Mouse (Mus musculus) liver, embryonic 11.5 days (tissue): ENCODE results near the gene Nif3l1. TPM values are rescaled to one million over a fixed set of nuclear protein-coding genes. Genes with fewer than 3 reads are reported as not detected.

Experiments
- ATAC-seq: fragments of 200-750 bp; cut with Nextera tagmentation; replicated peaks from 2 replicates; pipeline ENCODE4 v1.8.0; 2017; ENCODE audit warnings: moderate number of reproducible peaks, mild to moderate bottlenecking, moderate TSS enrichment, moderate library complexity; ENCODE audit not compliant: low FRiP score
- DNase-seq: peaks from one replicate; pipeline ENCODE4 v3.0.0-alpha.2; 2017; ENCODE audit warnings: low spot score
- H3K27ac ChIP-seq: fragments of 300-500 bp; sonication (generic); 2 replicates; pipeline ENCODE4 v1.5.1; 2014; ENCODE audit warnings: mild to moderate bottlenecking, low read depth, low read length, control low read depth
- H3K27me3 ChIP-seq: fragments of 300-500 bp; sonication (generic); replicated peaks from 2 replicates; pipeline ENCODE4 v1.6.1; 2014; ENCODE audit warnings: low read length, mixed read lengths; ENCODE audit not compliant: control insufficient read depth, insufficient read depth
- H3K36me3 ChIP-seq: fragments of 300-500 bp; sonication (generic); 2 replicates; pipeline ENCODE4 v1.6.1; 2014; ENCODE audit warnings: mild to moderate bottlenecking, low read length, moderate library complexity, mixed read lengths; ENCODE audit not compliant: control insufficient read depth, insufficient read depth
- H3K4me1 ChIP-seq: fragments of 300-500 bp; sonication (generic); replicated peaks from 2 replicates; pipeline ENCODE4 v1.6.1; 2014; ENCODE audit warnings: low read length, mixed read lengths; ENCODE audit not compliant: control insufficient read depth, insufficient read depth
- H3K4me2 ChIP-seq: fragments of 300-500 bp; sonication (generic); 2 replicates; pipeline ENCODE4 v1.6.1; 2014; ENCODE audit warnings: mild to moderate bottlenecking, control low read depth, moderate library complexity
- H3K4me3 ChIP-seq: fragments of 300-500 bp; sonication (generic); 2 replicates; pipeline ENCODE4 v1.5.1; 2014; ENCODE audit warnings: low read depth, low read length, control low read depth
- H3K9ac ChIP-seq: fragments of 300-500 bp; sonication (generic); 2 replicates; pipeline ENCODE4 v1.6.1; 2014; ENCODE audit warnings: low read depth, low read length, control low read depth
- H3K9me3 ChIP-seq: fragments of 300-500 bp; sonication (generic); 2 replicates; pipeline ENCODE4 v1.6.1; 2016; ENCODE audit warnings: low read length, inconsistent platforms, mixed read lengths; ENCODE audit not compliant: control insufficient read depth
- WGBS: fragments of 180-500 bp; shearing (Covaris S2); extraction: QIAGEN DNeasy Blood & Tissue Kit; methylation state at CpG from one replicate; pipeline ENCODE4 v1.1.7; 2014; 5-methylcytosine and 5-hydroxymethylcytosine counted together
- polyA plus RNA-seq: library from polyadenylated mRNA; unstranded; fragments of >200 nt; fragmentation: Nextera tagmentation; extraction: Ambion mirVana; gene quantifications from 2 replicates; pipeline ENCODE4 v1.2.1, GENCODE M21; 2014

Gene Nif3l1
- 44.0 and 45.0 TPM in 2 replicates for polyA plus RNA-seq

DNA sequence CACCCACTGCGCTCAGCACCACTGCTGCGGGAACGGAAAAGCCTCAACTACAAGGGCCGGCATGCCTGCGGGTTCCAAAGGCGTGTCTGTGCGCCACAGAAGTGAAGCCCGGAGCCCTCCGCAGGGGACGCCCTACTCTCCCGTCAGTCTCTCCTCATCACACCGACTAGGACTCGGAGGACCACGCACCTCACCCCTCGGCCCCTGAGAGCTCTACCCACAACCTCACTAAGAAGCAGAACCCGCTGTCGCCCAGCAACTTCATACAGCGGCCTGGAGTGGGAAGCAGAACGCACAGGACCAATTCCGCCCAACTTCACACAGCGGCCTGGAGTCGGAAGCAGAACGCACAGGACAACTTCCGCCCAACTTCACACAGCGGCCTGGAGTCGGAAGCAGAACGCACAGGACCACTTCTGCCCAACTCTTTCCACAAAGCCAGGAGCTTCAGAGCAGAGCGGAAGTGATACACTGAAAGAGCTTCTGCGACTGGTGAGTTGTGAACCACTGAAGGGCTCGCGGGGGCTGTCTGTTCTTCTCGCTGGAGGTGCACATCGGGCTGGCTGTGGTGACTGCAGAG, at the start of gene Nif3l1, which contains the start of gene Ppil3:
TSS of gene Nif3l1 (plus strand) at position 9 of the 580 bp plus-strand sequence.
TSS of gene Ppil3 (minus strand) at position 344 of the 580 bp plus-strand sequence.
- no peaks in the 10 kb centered on the region for H3K27me3 ChIP-seq
- under 1% methylated on average over 33 of the region's 33 CpGs for WGBS
- peak within 1 kb of the TSS; percentile 87 for H3K9ac ChIP-seq
- peaks cover 8% of the 10 kb centered on the region; the same call in 1 of the 2 replicates for H3K36me3 ChIP-seq
- H3K4me1 ChIP-seq = peaks cover 5% of the 10 kb centered on the region; the same call in 1 of the 2 replicates
- no peaks in the 10 kb centered on the region for H3K9me3 ChIP-seq
- peak; percentile 94 for ATAC-seq
- H3K27ac ChIP-seq = peak within 1 kb of the TSS; percentile 84
- peak; percentile 85 for DNase-seq
- H3K4me2 ChIP-seq = peak within 1 kb of the TSS; percentile 75
- H3K4me3 ChIP-seq = peak within 1 kb of the TSS; percentile 73

DNA sequence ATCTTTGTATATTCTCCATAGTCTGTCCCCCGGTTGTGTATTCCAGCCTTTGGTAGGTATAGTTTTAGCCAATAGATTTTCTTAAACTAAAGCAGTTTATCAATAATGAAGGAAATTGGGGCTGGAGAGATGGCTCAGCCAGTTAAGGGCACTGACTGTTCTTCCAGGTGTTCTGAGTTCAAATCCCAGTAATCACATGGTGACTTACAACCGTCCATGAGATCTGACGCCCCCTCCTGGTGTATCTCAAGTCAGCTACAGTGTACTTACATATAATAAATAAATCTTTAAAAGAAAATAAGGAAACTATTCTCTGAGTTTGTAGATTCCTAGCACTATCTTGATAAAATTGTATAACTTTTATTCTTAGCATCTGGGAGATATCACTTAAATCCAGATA, 49.6 kb upstream of the Nif3l1 start:
- no peaks in the 10 kb centered on the region for H3K27me3 ChIP-seq
- ATAC-seq (no peak), DNase-seq (no peak)
- no peak overlapping the region for H3K4me3 ChIP-seq
- H3K4me1 ChIP-seq = peaks cover 7% of the 10 kb centered on the region; the same call in 1 of the 2 replicates
- H3K4me2 ChIP-seq = no peak overlapping the region
- no peak overlapping the region for H3K27ac ChIP-seq
- H3K9me3 ChIP-seq = no peaks in the 10 kb centered on the region
- H3K36me3 ChIP-seq = peaks cover 40% of the 10 kb centered on the region
- no peak overlapping the region for H3K9ac ChIP-seq
- WGBS = 88% methylated on average over 3 of the region's 3 CpGs

DNA sequence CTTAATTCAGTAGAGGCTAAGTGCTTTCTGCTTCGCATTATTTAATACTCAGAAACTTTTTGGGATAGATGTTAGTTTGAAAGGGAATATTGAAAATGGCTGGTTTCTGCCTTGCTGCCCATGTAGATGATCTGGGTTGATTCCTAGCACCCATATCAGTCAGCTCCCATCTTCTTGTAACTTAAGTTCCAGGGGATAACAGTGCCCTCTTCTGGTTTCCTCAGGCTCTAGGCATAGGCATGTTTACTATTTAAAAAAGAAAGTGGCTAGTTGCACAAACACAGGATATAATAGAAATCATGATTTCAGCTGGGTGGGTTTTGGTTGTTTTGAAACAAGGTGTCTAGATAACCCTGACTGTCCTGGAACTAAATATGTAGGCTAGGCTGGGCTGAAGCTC, 48.8 kb upstream of the Nif3l1 start:
- Histone ChIP-seq H3K4me2 (no peak overlapping the region), H3K27ac (no peak overlapping the region), H3K27me3 (no peaks in the 10 kb centered on the region), H3K9ac (no peak overlapping the region), H3K4me3 (no peak overlapping the region), H3K4me1 (peaks cover 7% of the 10 kb centered on the region; the same call in 1 of the 2 replicates), H3K9me3 (no peaks in the 10 kb centered on the region), H3K36me3 (peaks cover 46% of the 10 kb centered on the region)
- DNase-seq = no peak
- 97% methylated on average over 1 of the region's 1 CpGs for WGBS
- no peak for ATAC-seq

DNA sequence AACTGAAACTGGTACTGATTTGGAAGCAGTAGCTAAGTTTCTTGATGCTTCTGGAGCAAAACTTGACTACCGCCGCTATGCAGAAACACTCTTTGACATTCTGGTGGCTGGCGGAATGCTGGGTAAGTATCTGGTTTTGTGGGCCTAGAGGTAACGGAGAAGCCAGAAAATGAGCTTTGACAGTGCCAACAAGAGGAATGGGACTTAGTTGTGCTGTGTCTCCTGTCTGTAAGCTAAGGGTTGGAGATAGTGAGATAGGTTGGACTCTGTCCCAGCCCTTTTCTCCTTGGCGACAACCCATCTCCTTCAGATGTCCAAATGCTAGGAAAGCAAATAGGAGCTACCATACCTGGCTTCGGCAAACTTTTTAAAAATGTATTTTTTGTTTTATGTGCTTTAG, 47.2 kb upstream of the Nif3l1 start:
- Histone ChIP-seq H3K27ac (no peak overlapping the region), H3K9me3 (no peaks in the 10 kb centered on the region), H3K36me3 (peaks cover 59% of the 10 kb centered on the region), H3K4me3 (no peak overlapping the region), H3K9ac (no peak overlapping the region), H3K27me3 (no peaks in the 10 kb centered on the region), H3K4me2 (no peak overlapping the region), H3K4me1 (0 out of 2 replicates have a peak, but pooled peaks cover 2% of the 10 kb centered on the region)
- DNase-seq (no peak), ATAC-seq (no peak)
- 94% methylated on average over 6 of the region's 6 CpGs for WGBS

DNA sequence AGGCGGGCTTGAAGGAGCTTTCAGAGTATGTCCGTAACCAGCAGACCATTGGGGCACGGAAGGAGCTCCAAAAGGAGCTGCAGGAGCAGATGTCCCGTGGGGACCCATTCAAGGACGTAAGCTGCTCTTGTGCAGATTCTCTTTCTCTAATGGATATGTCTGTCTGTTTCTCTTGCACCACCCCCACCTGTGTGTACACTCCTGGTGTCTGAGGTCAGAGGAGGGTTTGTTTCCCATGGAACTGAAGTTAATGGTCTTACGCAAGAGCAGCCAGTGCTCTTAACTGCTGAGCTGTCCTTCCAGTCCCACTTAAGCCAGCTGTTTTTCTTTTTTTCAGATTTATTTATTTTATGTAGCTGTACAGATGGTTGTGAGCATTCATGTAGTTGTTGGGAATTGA, 43.6 kb upstream of the Nif3l1 start:
- ATAC-seq (peak; percentile 71; the same call in 1 of the 2 replicates), DNase-seq (no peak)
- Histone ChIP-seq H3K9ac (no peak overlapping the region), H3K27me3 (no peaks in the 10 kb centered on the region), H3K4me3 (no peak overlapping the region), H3K4me1 (no peaks in the 10 kb centered on the region), H3K9me3 (no peaks in the 10 kb centered on the region), H3K27ac (no peak overlapping the region), H3K36me3 (peaks cover 60% of the 10 kb centered on the region), H3K4me2 (no peak overlapping the region)
- 87% methylated on average over 6 of the region's 6 CpGs for WGBS

DNA sequence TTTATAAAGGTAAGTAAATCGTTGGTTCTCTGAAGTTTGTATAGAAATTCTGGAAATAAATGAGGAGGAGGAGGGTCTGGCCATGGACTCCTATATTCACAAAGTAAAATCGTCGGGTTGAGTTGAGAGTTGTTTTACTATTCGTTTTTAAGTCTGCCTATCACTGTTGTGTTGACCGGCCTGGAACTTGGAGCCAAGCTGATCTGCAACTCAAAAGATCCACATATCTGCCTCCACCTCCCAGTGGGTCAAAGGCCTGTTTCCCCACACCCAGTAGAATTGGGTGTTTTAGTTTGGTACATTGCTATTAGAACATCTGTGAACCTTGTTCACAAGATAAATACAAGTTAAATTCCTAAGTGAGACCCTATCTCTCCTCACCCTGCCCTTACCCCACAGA, 41.2 kb upstream of the Nif3l1 start:
- Histone ChIP-seq H3K27me3 (no peaks in the 10 kb centered on the region), H3K9me3 (no peaks in the 10 kb centered on the region), H3K9ac (no peak overlapping the region), H3K4me2 (no peak overlapping the region), H3K4me1 (no peaks in the 10 kb centered on the region), H3K4me3 (no peak overlapping the region), H3K36me3 (peaks cover 43% of the 10 kb centered on the region), H3K27ac (no peak overlapping the region)
- WGBS = 90% methylated on average over 5 of the region's 5 CpGs
- ATAC-seq (no peak), DNase-seq (no peak)

DNA sequence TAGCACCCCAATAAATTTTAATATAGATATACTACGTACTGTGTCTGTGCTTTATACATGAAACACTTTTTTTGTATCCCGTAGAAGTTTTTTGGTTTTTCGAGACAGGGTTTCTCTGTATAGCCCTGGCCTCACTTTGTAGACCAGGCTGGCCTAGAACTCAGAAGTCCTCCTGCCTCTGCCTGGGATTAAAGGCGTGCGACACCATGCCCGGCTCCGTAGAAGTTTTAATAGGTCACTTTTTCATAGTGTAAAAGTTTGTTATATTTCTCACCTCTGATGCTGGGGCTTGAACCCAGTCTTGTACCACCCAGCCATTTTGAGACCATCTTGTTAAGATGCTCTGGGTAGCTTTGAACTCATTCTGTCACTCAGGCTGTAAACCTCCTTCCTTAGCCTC, 37.6 kb upstream of the Nif3l1 start:
- Histone ChIP-seq H3K27me3 (no peaks in the 10 kb centered on the region), H3K4me2 (no peak overlapping the region), H3K4me3 (no peak overlapping the region), H3K4me1 (no peaks in the 10 kb centered on the region), H3K27ac (no peak overlapping the region; the same call in 1 of the 2 replicates), H3K9me3 (no peaks in the 10 kb centered on the region), H3K9ac (no peak overlapping the region), H3K36me3 (peaks cover 39% of the 10 kb centered on the region)
- ATAC-seq (no peak), DNase-seq (no peak)
- 96% methylated on average over 7 of the region's 7 CpGs for WGBS

DNA sequence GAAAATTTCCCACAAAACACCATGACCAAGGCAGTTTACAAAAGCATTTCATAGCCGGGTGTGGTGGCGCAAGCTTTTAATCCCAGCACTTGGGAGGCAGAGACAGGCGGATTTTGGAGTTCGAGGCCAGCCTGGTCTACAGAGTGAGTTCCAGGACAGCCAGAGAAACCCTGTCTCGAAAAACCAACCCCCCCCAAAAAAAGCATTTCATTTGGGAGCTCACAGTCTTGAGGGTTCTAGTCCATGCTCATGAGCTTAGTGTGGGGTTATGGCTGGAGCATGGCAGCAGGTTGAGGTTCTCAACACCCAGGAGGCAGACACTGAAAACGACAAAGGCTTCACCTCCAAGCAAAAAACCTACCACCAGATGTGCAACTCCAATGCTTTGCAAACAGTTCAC, 36.8 kb upstream of the Nif3l1 start:
- peaks cover 40% of the 10 kb centered on the region for H3K36me3 ChIP-seq
- DNase-seq = no peak
- no peaks in the 10 kb centered on the region for H3K9me3 ChIP-seq
- WGBS = 84% methylated on average over 6 of the region's 6 CpGs
- H3K27me3 ChIP-seq = no peaks in the 10 kb centered on the region
- ATAC-seq = no peak
- no peak overlapping the region for H3K4me3 ChIP-seq
- no peak overlapping the region for H3K9ac ChIP-seq
- no peaks in the 10 kb centered on the region for H3K4me1 ChIP-seq
- no peak overlapping the region for H3K4me2 ChIP-seq
- no peak overlapping the region for H3K27ac ChIP-seq

DNA sequence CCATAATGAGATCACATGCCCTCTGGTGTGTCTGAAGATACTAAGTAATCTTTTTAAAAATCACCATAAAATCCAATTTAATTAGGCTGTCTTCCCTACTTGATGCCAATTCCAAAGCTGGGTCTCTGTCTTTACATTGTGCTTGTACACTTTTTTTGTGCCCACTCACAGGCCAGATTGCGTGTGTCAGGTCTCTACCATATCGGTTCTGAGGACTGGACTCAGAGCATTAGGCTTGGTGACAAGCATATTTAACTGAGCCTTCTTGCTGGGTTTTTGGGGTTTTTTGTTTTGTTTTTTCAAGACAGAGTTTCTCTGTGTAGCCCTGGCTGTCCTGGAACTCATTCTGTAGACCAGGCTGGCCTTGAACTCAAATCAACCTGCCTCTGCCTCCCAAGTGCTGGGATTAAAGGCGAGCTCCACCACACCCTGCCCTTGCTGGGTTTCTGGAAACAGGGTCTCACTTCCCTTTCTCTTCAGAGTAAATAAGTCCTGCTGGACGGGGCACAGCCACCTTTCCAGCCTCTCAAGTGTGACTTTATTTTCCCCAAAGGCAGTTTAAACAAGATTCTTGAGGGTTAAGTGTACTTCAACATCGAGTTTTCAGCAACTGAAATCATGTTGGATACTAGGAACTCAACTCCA, 35.3 kb upstream of the Nif3l1 start:
- 0 out of 2 replicates have a peak, but pooled peaks have one; percentile 29 for ATAC-seq
- H3K9me3 ChIP-seq = no peaks in the 10 kb centered on the region
- WGBS = 72% methylated on average over 5 of the region's 5 CpGs
- no peak overlapping the region for H3K9ac ChIP-seq
- peaks cover 42% of the 10 kb centered on the region for H3K36me3 ChIP-seq
- no peak overlapping the region for H3K4me3 ChIP-seq
- no peaks in the 10 kb centered on the region for H3K27me3 ChIP-seq
- no peak overlapping the region for H3K4me2 ChIP-seq
- DNase-seq = no peak
- H3K4me1 ChIP-seq = no peaks in the 10 kb centered on the region
- H3K27ac ChIP-seq = no peak overlapping the region
